8 mouse cellular contexts compared by ENCODE assay signal in the genomic region with DNA sequence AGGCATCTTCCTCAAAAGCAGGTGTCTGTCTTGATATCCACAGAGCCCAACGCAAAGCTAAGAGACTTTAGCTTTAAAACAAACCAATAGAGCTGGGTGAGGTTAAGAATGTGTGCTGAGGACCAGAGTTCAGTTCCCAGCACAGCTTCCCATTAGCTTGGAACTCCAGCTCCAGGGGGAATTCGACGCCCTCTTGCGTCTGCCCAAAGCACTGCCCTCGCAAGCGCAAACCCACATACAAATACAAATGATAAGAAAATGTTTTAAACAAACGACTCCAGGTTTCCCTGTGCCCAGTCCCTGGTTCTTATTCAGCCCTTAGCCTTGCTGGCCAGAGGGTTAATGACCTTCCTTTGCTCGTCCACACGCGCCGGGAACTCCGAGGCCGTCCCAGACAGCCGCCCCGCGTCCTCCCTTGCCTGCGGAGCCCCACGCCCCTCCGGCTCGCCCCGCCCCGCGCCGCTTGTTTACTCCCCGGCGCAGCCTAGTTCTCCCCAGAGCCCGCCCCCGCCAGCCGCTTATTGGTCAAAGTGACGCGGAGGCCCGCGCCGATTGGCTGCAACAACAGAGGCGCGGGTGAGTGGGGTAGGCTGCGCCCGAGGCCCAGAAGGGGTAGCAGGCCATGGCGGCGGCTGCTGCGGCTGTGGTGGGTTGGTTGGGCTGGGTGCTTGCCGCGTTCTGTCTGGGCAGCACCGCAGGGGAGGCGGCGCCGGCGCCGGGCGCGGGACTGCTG. TPM values are rescaled to one million over a fixed set of nuclear protein-coding genes. Genes with fewer than 3 reads are reported as not detected.
DNase-seq lines count a peak whose midpoint lies in the region; ATAC-seq and TF ChIP-seq lines count a peak whose summit lies in the region.

A gene (plus strand): TSS at position 579 of the 733 bp plus-strand sequence.

- H3K27me3 ChIP-seq in forebrain, embryonic 10.5 days (ENCODE audit: poor library complexity, severe bottlenecking): no peaks in the 10 kb centered on the region
- no peaks in the 10 kb centered on the region for H3K27me3 ChIP-seq in heart, embryonic 15.5 days
- no peaks in the 10 kb centered on the region for H3K27me3 ChIP-seq in liver, embryonic 14.5 days (ENCODE audit: control insufficient read depth, insufficient read depth, low read length)
- no peaks in the 10 kb centered on the region for H3K27me3 ChIP-seq in neural tube, embryonic 11.5 days (ENCODE audit: control insufficient read depth, insufficient read depth, low read length)
- no peaks in the 10 kb centered on the region for H3K27me3 ChIP-seq in stomach, postnatal 0 days (ENCODE audit: control insufficient read depth, insufficient read depth, low read length)

- H3K4me3 ChIP-seq in forebrain, embryonic 10.5 days: peak within 1 kb of the TSS; percentile 95
- H3K4me3 ChIP-seq in heart, embryonic 15.5 days: peak within 1 kb of the TSS; percentile 100
- peak within 1 kb of the TSS; percentile 69 to 78 for H3K4me3 ChIP-seq in liver, embryonic 14.5 days (ENCODE audit: insufficient read depth in 1 of 2, low read depth in 2 of 2, low read length in 2 of 2)
- H3K4me3 ChIP-seq in neural tube, embryonic 11.5 days (ENCODE audit: low read depth, low read length): peak within 1 kb of the TSS; percentile 95
- peak within 1 kb of the TSS; percentile 98 for H3K4me3 ChIP-seq in stomach, postnatal 0 days (ENCODE audit: low read depth, low read length)

- TF ChIP-seq EP300 in liver, embryonic 14.5 days (IDR thresholded peaks at IDR 0.05; ENCODE audit: low read depth): peak; percentile 57
- peak; percentile 94 for TF ChIP-seq EP300 in stomach, postnatal 0 days (optimal IDR thresholded peaks at IDR 0.05)

- TF ChIP-seq CTCF in liver, embryonic 14.5 days (IDR thresholded peaks at IDR 0.05; ENCODE audit: low read depth): peak; percentile 68
- peak; percentile 65 for TF ChIP-seq CTCF in stomach, postnatal 0 days (IDR thresholded peaks at IDR 0.05; ENCODE audit: low read depth)

- H3K36me3 ChIP-seq in forebrain, embryonic 10.5 days (replicated peaks): peaks cover 35% of the 10 kb centered on the region
- peaks cover under 1% of the 10 kb centered on the region; the same call in 1 of the 2 replicates for H3K36me3 ChIP-seq in heart, embryonic 15.5 days
- H3K36me3 ChIP-seq in liver, embryonic 14.5 days (replicated peaks; ENCODE audit: control insufficient read depth, insufficient read depth, low read depth): no peaks in the 10 kb centered on the region
- H3K36me3 ChIP-seq in neural tube, embryonic 11.5 days (ENCODE audit: control insufficient read depth, insufficient read depth, low read length): no peaks in the 10 kb centered on the region; the same call in 1 of the 2 replicates
- H3K36me3 ChIP-seq in stomach, postnatal 0 days (ENCODE audit: control insufficient read depth, insufficient read depth, low read length): no peaks in the 10 kb centered on the region

- peak; percentile 99 for ATAC-seq in CD4-positive, CD25-positive, alpha-beta regulatory T cell, adult 4 months
- ATAC-seq in heart, embryonic 15.5 days (replicated peaks; ENCODE audit: insufficient number of reproducible peaks, insufficient read depth, low FRiP score, low read depth): peak; percentile 98
- peak; percentile 98 for ATAC-seq in liver, embryonic 14.5 days (ENCODE audit: insufficient read depth)
- peak; percentile 96 for ATAC-seq in neural tube, embryonic 11.5 days (ENCODE audit: insufficient read depth, low FRiP score, low TSS enrichment)
- ATAC-seq in stomach, postnatal 0 days (ENCODE audit: low FRiP score, low TSS enrichment): peak; percentile 98

- peak; percentile 95 for DNase-seq in c-Kit-negative CD71-positive TER-119-positive erythroid progenitor cells, embryonic 14.5 days (ENCODE audit: low read depth, low spot score)
- DNase-seq in forebrain, embryonic 10.5 days (ENCODE audit: extremely low spot score, low spot score): peak; percentile 100
- peak; percentile 99 to 100 for DNase-seq in kidney, postnatal 25 days
- peak; percentile 92 to 96 (median 94) for DNase-seq in liver, embryonic 14.5 days (ENCODE audit: low read depth in 3 of 3, low spot score in 3 of 3)
- DNase-seq in neural tube, embryonic 11.5 days (ENCODE audit: low spot score): peak; percentile 100
- peak; percentile 100 for DNase-seq in stomach, postnatal 0 days (ENCODE audit: low spot score)

- H3K4me2 ChIP-seq in heart, embryonic 15.5 days: peak within 1 kb of the TSS; percentile 88
- H3K4me2 ChIP-seq in liver, embryonic 14.5 days (ENCODE audit: low read depth): peak within 1 kb of the TSS; percentile 83
- H3K4me2 ChIP-seq in neural tube, embryonic 11.5 days (ENCODE audit: low read depth): peak within 1 kb of the TSS; percentile 87
- H3K4me2 ChIP-seq in stomach, postnatal 0 days (replicated peaks; ENCODE audit: low read depth): peak within 1 kb of the TSS; percentile 96

- H3K9ac ChIP-seq in heart, embryonic 15.5 days: peak within 1 kb of the TSS; percentile 96
- H3K9ac ChIP-seq in liver, embryonic 14.5 days (replicated peaks): peak within 1 kb of the TSS; percentile 79
- peak within 1 kb of the TSS; percentile 88 for H3K9ac ChIP-seq in neural tube, embryonic 11.5 days (ENCODE audit: low read length)
- peak within 1 kb of the TSS; percentile 96 for H3K9ac ChIP-seq in stomach, postnatal 0 days (ENCODE audit: low read length)

- peak within 1 kb of the TSS; percentile 95 for H3K27ac ChIP-seq in forebrain, embryonic 10.5 days
- H3K27ac ChIP-seq in heart, embryonic 15.5 days: peak within 1 kb of the TSS; percentile 100
- H3K27ac ChIP-seq in liver, embryonic 14.5 days: peak within 1 kb of the TSS; percentile 72
- peak within 1 kb of the TSS; percentile 96 for H3K27ac ChIP-seq in neural tube, embryonic 11.5 days (ENCODE audit: low read depth, low read length)
- peak within 1 kb of the TSS; percentile 98 for H3K27ac ChIP-seq in stomach, postnatal 0 days (replicated peaks)

- under 1% methylated on average over 51 of the region's 51 CpGs for WGBS in forebrain, embryonic 10.5 days
- WGBS in heart, embryonic 15.5 days: 2% methylated on average over 51 of the region's 51 CpGs
- WGBS in liver, embryonic 14.5 days (ENCODE audit: insufficient replicate concordance): 2% methylated on average over 50 of the region's 51 CpGs
- 1% methylated on average over 44 of the region's 51 CpGs for WGBS in neural tube, embryonic 11.5 days
- WGBS in stomach, postnatal 0 days: 2% methylated on average over 50 of the region's 51 CpGs

- no peaks in the 10 kb centered on the region for H3K9me3 ChIP-seq in forebrain, embryonic 10.5 days
- no peaks in the 10 kb centered on the region for H3K9me3 ChIP-seq in heart, embryonic 15.5 days (replicated peaks)
- H3K9me3 ChIP-seq in liver, embryonic 14.5 days (ENCODE audit: control insufficient read depth, low read length): no peaks in the 10 kb centered on the region
- no peaks in the 10 kb centered on the region for H3K9me3 ChIP-seq in neural tube, embryonic 11.5 days (ENCODE audit: control insufficient read depth, low read length)
- H3K9me3 ChIP-seq in stomach, postnatal 0 days (ENCODE audit: control insufficient read depth, low read length): no peaks in the 10 kb centered on the region

- H3K4me1 ChIP-seq in forebrain, embryonic 10.5 days: peaks cover 36% of the 10 kb centered on the region
- H3K4me1 ChIP-seq in heart, embryonic 15.5 days (replicated peaks): peaks cover 34% of the 10 kb centered on the region
- peaks cover 6 to 12% of the 10 kb centered on the region in 2 experiments for H3K4me1 ChIP-seq in liver, embryonic 14.5 days (replicated peaks; ENCODE audit: control insufficient read depth in 2 of 2, insufficient read depth in 2 of 2, low read length in 1 of 2)
- H3K4me1 ChIP-seq in neural tube, embryonic 11.5 days (ENCODE audit: control insufficient read depth, insufficient read depth, low read length): 0 out of 2 replicates have a peak, but pooled peaks cover 6% of the 10 kb centered on the region
- peaks cover 2% of the 10 kb centered on the region; the same call in 1 of the 2 replicates for H3K4me1 ChIP-seq in stomach, postnatal 0 days (replicated peaks; ENCODE audit: control insufficient read depth, insufficient read depth)

RNA-seq across cellular contexts. Expression of the gene that starts here (rescaled TPM):
- polyA plus RNA-seq in CD4-positive, CD25-positive, alpha-beta regulatory T cell, adult 4 months (2017; shearing (Covaris generic)): 1 to 10 TPM; 7.5 to 7.6 TPM
- 2.9 and 3.0 TPM in 2 replicates for polyA plus RNA-seq in forebrain, embryonic 10.5 days (2016; fragmentation: Nextera tagmentation; extraction: Ambion mirVana)
- polyA plus RNA-seq in heart, embryonic 15.5 days (2015; fragmentation: Nextera tagmentation; extraction: Ambion mirVana): 2.4 and 3.5 TPM in 2 replicates
- 2.5 and 3.7 TPM in 2 replicates for polyA plus RNA-seq in liver, embryonic 14.5 days (2012; rRNA removed)
- 0.86 and 1.0 TPM in 2 replicates for polyA plus RNA-seq in liver, embryonic 14.5 days (2014; fragmentation: Nextera tagmentation; extraction: Ambion mirVana)
- polyA plus RNA-seq in neural tube, embryonic 11.5 days (2014; fragmentation: Nextera tagmentation; extraction: Ambion mirVana): 5.2 and 5.6 TPM in 2 replicates
- 1.6 and 2.0 TPM in 2 replicates for polyA plus RNA-seq in stomach, postnatal 0 days (2015; fragmentation: Nextera tagmentation; extraction: Ambion mirVana)

Comparison
In these comparisons a context has a peak if more than half of its experiments do, and no peak if none do; other contexts are left out.
1. Peak in every context shown above with its lines: DNase-seq, ATAC-seq, H3K4me3 ChIP-seq and H3K27ac ChIP-seq.